Mouse (Mus musculus) neural tube, embryonic 12.5 days (tissue): Measurements from ENCODE around the gene Isoc2a. TPM values are rescaled to one million over a fixed set of nuclear protein-coding genes. Genes with fewer than 3 reads are reported as not detected.

Source experiments
- ATAC-seq: fragments of 200-750 bp; cut with Nextera tagmentation; 2 replicates; pipeline ENCODE4 v1.8.0; 2017; ENCODE audit warnings: low read depth, mild to moderate bottlenecking, moderate TSS enrichment, moderate library complexity; ENCODE audit not compliant: low FRiP score
- H3K27ac ChIP-seq: fragments of 300-500 bp; sonication (generic); 2 replicates; pipeline ENCODE4 v1.5.1; 2016
- H3K27me3 ChIP-seq: fragments of 300-500 bp; sonication (generic); replicated peaks from 2 replicates; pipeline ENCODE4 v1.6.1; 2016; ENCODE audit warnings: mild to moderate bottlenecking
- H3K36me3 ChIP-seq: fragments of 300-500 bp; sonication (generic); 2 replicates; pipeline ENCODE4 v1.6.1; 2016; ENCODE audit warnings: mild to moderate bottlenecking
- H3K4me1 ChIP-seq: fragments of 300-500 bp; sonication (generic); 2 replicates; pipeline ENCODE4 v1.6.1; 2016
- H3K4me2 ChIP-seq: fragments of 300-500 bp; sonication (generic); replicated peaks from 2 replicates; pipeline ENCODE4 v1.6.1; 2016; ENCODE audit warnings: mild to moderate bottlenecking
- H3K4me3 ChIP-seq: fragments of 300-500 bp; sonication (generic); 2 replicates; pipeline ENCODE4 v1.5.1; 2016
- H3K9ac ChIP-seq: fragments of 300-500 bp; sonication (generic); 2 replicates; pipeline ENCODE4 v1.6.1; 2016; ENCODE audit warnings: mild to moderate bottlenecking
- H3K9me3 ChIP-seq: fragments of 300-500 bp; sonication (generic); 2 replicates; pipeline ENCODE4 v1.6.1; 2016; ENCODE audit warnings: mild to moderate bottlenecking
- WGBS: fragments of 180-500 bp; shearing (Covaris S2); methylation state at CpG from one replicate; pipeline ENCODE4 v1.1.7; 2016; 5-methylcytosine and 5-hydroxymethylcytosine counted together
- polyA plus RNA-seq: library from polyadenylated mRNA; unstranded; fragments of >200 nt; fragmentation: Nextera tagmentation; extraction: Ambion mirVana; gene quantifications from 2 replicates; pipeline ENCODE4 v1.2.1, GENCODE M21; 2016

Isoc2a gene
- 0.91 and 0.93 TPM in 2 replicates for polyA plus RNA-seq

GRCm38 (mm10) chr7:4876753-4877221 lies at the start of gene Isoc2a:
Gene Isoc2a, plus strand, starts transcription at chr7:4877153.
- 2% methylated on average over 22 of the region's 22 CpGs for WGBS
- H3K36me3 ChIP-seq, result no peaks in the 10 kb centered on the region
- no peaks in the 10 kb centered on the region for H3K27me3 ChIP-seq
- peak within 1 kb of the TSS; percentile 55; the same call in 1 of the 2 replicates for H3K9ac ChIP-seq
- H3K4me1 ChIP-seq, result peaks cover 8% of the 10 kb centered on the region
- peak; percentile 99 for ATAC-seq
- H3K4me3 ChIP-seq, result peak within 1 kb of the TSS; percentile 45
- H3K27ac ChIP-seq, result no peak within 1 kb of the TSS
- H3K4me2 ChIP-seq, result peak within 1 kb of the TSS; percentile 80
- H3K9me3 ChIP-seq, result no peaks in the 10 kb centered on the region

GRCm38 (mm10) chr7:4830476-4830875 lies 46.5 kb upstream of the Isoc2a start:
- Histone ChIP-seq H3K4me1 (no peaks in the 10 kb centered on the region), H3K36me3 (peaks cover 15% of the 10 kb centered on the region), H3K4me2 (no peak overlapping the region), H3K27ac (no peak overlapping the region), H3K4me3 (no peak overlapping the region), H3K9me3 (no peaks in the 10 kb centered on the region), H3K9ac (peak overlapping the region; percentile 18; the same call in 1 of the 2 replicates), H3K27me3 (peaks cover 37% of the 10 kb centered on the region)
- no peak for ATAC-seq
- 7% methylated on average over 12 of the region's 12 CpGs for WGBS

- ATAC-seq, result 0 out of 2 replicates have a peak, but pooled peaks have one; percentile 8
- peaks cover 12% of the 10 kb centered on the region for H3K4me1 ChIP-seq
- peak overlapping the region; percentile 50 for H3K27ac ChIP-seq
- H3K9me3 ChIP-seq, result no peaks in the 10 kb centered on the region
- peak overlapping the region; percentile 80 for H3K9ac ChIP-seq
- H3K4me2 ChIP-seq, result peak overlapping the region; percentile 93
- 5% methylated on average over 34 of the region's 34 CpGs for WGBS
- H3K27me3 ChIP-seq, result peaks cover 40% of the 10 kb centered on the region
- H3K4me3 ChIP-seq, result peak overlapping the region; percentile 57
- H3K36me3 ChIP-seq, result no peaks in the 10 kb centered on the region
These were observed 41.2 kb upstream of the Isoc2a start for GRCm38 (mm10) chr7:4835631-4836327.

- under 1% methylated on average over 51 of the region's 51 CpGs for WGBS
- peak; percentile 92 for ATAC-seq
- Histone ChIP-seq H3K4me1 (peaks cover 12% of the 10 kb centered on the region), H3K27ac (peak overlapping the region; percentile 72), H3K9me3 (no peaks in the 10 kb centered on the region), H3K9ac (peak overlapping the region; percentile 80), H3K27me3 (peaks cover 38% of the 10 kb centered on the region), H3K36me3 (no peaks in the 10 kb centered on the region), H3K4me2 (peak overlapping the region; percentile 93), H3K4me3 (peak overlapping the region; percentile 57)
These were observed 40.6 kb upstream of the Isoc2a start for GRCm38 (mm10) chr7:4836351-4836792.

GRCm38 (mm10) chr7:4837639-4838038 lies 39.3 kb upstream of the Isoc2a start:
- peaks cover 22% of the 10 kb centered on the region for H3K4me1 ChIP-seq
- H3K4me3 ChIP-seq, result no peak overlapping the region
- H3K27me3 ChIP-seq, result peaks cover 49% of the 10 kb centered on the region
- H3K4me2 ChIP-seq, result no peak overlapping the region
- no peak overlapping the region for H3K9ac ChIP-seq
- no peak for ATAC-seq
- no peaks in the 10 kb centered on the region for H3K36me3 ChIP-seq
- 26% methylated on average over 1 of the region's 1 CpGs for WGBS
- H3K27ac ChIP-seq, result no peak overlapping the region
- H3K9me3 ChIP-seq, result no peaks in the 10 kb centered on the region

- H3K4me1 ChIP-seq, result peaks cover 30% of the 10 kb centered on the region
- no peaks in the 10 kb centered on the region for H3K36me3 ChIP-seq
- no peak overlapping the region for H3K9ac ChIP-seq
- peak overlapping the region; percentile 46 for H3K4me3 ChIP-seq
- H3K27ac ChIP-seq, result no peak overlapping the region
- H3K27me3 ChIP-seq, result peaks cover 32% of the 10 kb centered on the region
- H3K4me2 ChIP-seq, result peak overlapping the region; percentile 93
- no peaks in the 10 kb centered on the region for H3K9me3 ChIP-seq
- WGBS, result 47% methylated on average over 5 of the region's 5 CpGs
- no peak for ATAC-seq
These were observed 34.9 kb upstream of the Isoc2a start for GRCm38 (mm10) chr7:4842077-4842476.

- no peak overlapping the region for H3K27ac ChIP-seq
- H3K9ac ChIP-seq, result 0 out of 2 replicates have a peak overlapping the region, but pooled peaks have one; percentile 26
- WGBS, result under 1% methylated on average over 16 of the region's 16 CpGs
These were observed 34.3 kb upstream of the Isoc2a start for GRCm38 (mm10) chr7:4842634-4843131.

GRCm38 (mm10) chr7:4843604-4844244 lies 33.2 kb upstream of the Isoc2a start:
- Histone ChIP-seq H3K36me3 (no peaks in the 10 kb centered on the region), H3K27me3 (peaks cover 26% of the 10 kb centered on the region), H3K9me3 (no peaks in the 10 kb centered on the region), H3K4me3 (peak overlapping the region; percentile 46), H3K4me1 (peaks cover 30% of the 10 kb centered on the region), H3K9ac (peak overlapping the region; percentile 65), H3K27ac (no peak overlapping the region), H3K4me2 (peak overlapping the region; percentile 93)
- peak; percentile 60 for ATAC-seq
- WGBS, result under 1% methylated on average over 34 of the region's 34 CpGs

More at GRCm38 (mm10) chr7:4842634-4843131, 34.3 kb upstream of the Isoc2a start:
- Histone ChIP-seq H3K4me2 (peak overlapping the region; percentile 93), H3K4me1 (peaks cover 30% of the 10 kb centered on the region), H3K36me3 (no peaks in the 10 kb centered on the region), H3K9me3 (no peaks in the 10 kb centered on the region), H3K4me3 (peak overlapping the region; percentile 46), H3K27me3 (peaks cover 30% of the 10 kb centered on the region)
- 0 out of 2 replicates have a peak, but pooled peaks have one; percentile 38 for ATAC-seq

GRCm38 (mm10) chr7:4844245-4844916 lies 32.6 kb upstream of the Isoc2a start, which contains the start of gene Shisa7:
Gene Shisa7, minus strand, starts transcription at chr7:4844696.
- H3K4me1 ChIP-seq, result peaks cover 30% of the 10 kb centered on the region
- no peak within 1 kb of the TSS for H3K27ac ChIP-seq
- H3K4me3 ChIP-seq, result peak within 1 kb of the TSS; percentile 46
- no peaks in the 10 kb centered on the region for H3K36me3 ChIP-seq
- WGBS, result under 1% methylated on average over 41 of the region's 41 CpGs
- peak within 1 kb of the TSS; percentile 65 for H3K9ac ChIP-seq
- peaks cover 26% of the 10 kb centered on the region for H3K27me3 ChIP-seq
- peak within 1 kb of the TSS; percentile 93 for H3K4me2 ChIP-seq
- H3K9me3 ChIP-seq, result no peaks in the 10 kb centered on the region
- peak; percentile 74 for ATAC-seq

- peak overlapping the region; percentile 93 for H3K4me2 ChIP-seq
- H3K4me3 ChIP-seq, result peak overlapping the region; percentile 46
- H3K9ac ChIP-seq, result peak overlapping the region; percentile 65
- no peak overlapping the region for H3K27ac ChIP-seq
- H3K4me1 ChIP-seq, result peaks cover 30% of the 10 kb centered on the region
- no peaks in the 10 kb centered on the region for H3K9me3 ChIP-seq
- peaks cover 26% of the 10 kb centered on the region for H3K27me3 ChIP-seq
- under 1% methylated on average over 13 of the region's 13 CpGs for WGBS
- ATAC-seq, result peak; percentile 80
- H3K36me3 ChIP-seq, result no peaks in the 10 kb centered on the region
These were observed 32.0 kb upstream of the Isoc2a start for GRCm38 (mm10) chr7:4844917-4845309.

- WGBS, result 63% methylated on average over 9 of the region's 9 CpGs
- Histone ChIP-seq H3K4me1 (0 out of 2 replicates have a peak, but pooled peaks cover 4% of the 10 kb centered on the region), H3K36me3 (no peaks in the 10 kb centered on the region), H3K4me2 (no peak overlapping the region), H3K9me3 (no peaks in the 10 kb centered on the region), H3K27me3 (no peaks in the 10 kb centered on the region), H3K9ac (no peak overlapping the region), H3K4me3 (no peak overlapping the region), H3K27ac (no peak overlapping the region)
- no peak for ATAC-seq
These were observed 27.6 kb upstream of the Isoc2a start for GRCm38 (mm10) chr7:4849372-4849771.
